Mouse (Mus musculus) liver (tissue): ENCODE results near the gene Asxl2.
"Not testable (repeated sequence)": the region's sequence is repeated elsewhere in the genome, so short reads cannot be mapped to it uniquely, and the experiment has no call there.

Experiments used
- DNase-seq: peaks from one replicate; pipeline ENCODE4 v3.0.0-alpha.2; 2020; ENCODE audit warnings: mixed read lengths

Asxl2 gene

DNA sequence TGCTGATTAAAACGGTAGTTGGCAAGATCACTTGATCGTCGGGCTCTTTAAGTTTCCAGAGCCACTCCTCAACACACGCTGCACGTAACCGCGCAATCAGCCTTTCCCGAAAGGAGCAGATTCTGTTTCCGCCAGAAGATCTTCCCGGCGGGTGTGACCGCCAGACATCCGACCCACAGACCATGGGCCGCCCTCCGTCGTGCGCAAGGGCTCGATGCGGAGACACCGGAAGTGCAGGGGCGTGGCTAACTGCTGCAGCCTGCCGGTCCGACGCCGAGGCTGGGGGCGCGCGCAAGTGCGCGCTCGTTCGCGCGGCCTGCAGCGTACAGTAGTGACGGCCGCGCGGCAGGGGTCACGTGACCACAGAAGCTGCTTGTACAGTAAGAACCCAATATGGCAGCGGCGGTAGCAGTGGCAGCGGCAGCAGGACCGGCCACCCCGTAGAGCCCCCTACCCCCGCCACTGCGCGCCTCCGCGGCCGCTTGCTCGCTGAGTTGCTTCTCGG lies at the start of gene Asxl2:
TSS of gene Asxl2 (plus strand) at position 328 of the 505 bp plus-strand sequence.
- DNase-seq = peak; percentile 99

DNA sequence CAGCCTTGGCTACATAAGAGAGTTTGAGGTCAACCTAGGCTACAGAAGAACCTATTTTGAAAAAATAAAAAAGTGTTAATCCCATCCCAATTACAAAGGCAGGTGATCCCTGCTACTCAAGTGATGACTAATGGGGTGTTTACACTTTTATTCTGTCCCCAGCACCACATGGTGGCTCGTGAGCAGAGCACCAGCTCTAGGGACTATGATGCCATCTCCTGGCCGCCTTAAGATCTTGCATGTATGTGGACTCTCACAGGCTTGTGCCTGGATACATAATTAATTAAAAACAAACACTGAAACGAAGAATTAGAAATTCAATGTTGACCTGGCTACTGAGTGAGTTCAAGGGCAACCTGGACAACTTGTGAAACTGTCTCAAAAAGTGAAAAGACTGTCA lies 49.5 kb upstream of the Asxl2 start:
- DNase-seq = no peak

DNA sequence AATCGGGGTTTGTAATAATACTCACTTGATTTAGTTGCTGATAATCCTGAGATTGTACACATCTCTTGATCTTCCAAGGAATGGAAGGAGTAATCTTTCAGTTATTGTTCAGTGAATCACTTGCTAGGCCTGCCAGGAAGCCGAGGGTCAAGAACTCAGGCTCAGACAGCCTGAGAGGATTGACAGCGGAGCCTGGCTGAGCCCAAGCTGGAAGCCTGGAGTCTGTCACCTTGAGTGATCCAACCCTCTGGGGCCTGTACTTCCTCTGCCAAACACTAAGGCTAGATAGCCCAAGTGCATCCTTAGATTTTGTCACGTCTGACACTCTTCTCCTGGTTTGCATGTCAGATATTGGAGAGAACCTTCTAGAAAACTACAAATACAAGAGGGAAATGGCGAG lies 48.9 kb upstream of the Asxl2 start:
- DNase-seq = no peak

- no peak for DNase-seq
Observed at GRCm38 (mm10) chr12:3384860-3385259, 41.8 kb upstream of the Asxl2 start.

- DNase-seq = no peak
Observed at GRCm38 (mm10) chr12:3385271-3385670, 41.4 kb upstream of the Asxl2 start.

GRCm38 (mm10) chr12:3385940-3386339 lies 40.7 kb upstream of the Asxl2 start:
- no peak for DNase-seq

GRCm38 (mm10) chr12:3387891-3388290 lies 38.8 kb upstream of the Asxl2 start:
- DNase-seq = no peak

DNA sequence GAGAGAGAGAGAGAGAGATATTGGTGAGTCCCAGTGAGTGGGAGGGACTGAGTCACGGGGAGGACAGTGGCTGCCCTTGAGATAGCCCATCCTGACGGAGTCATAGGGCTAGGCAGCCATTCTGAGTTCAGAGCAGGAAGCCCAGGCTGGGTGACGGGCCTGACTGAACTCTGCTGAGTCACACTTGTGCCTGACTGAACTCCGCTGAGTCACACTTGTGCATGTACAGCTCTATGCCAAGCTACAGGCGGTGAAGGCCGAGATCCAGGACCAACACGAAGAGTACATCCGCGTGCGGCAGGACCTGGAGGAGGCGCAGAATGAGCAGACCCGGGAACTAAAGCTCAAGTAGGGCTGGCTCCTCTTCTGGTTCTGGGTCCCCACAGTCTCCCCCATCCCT lies 37.3 kb upstream of the Asxl2 start:
- DNase-seq = peak; percentile 70

DNA sequence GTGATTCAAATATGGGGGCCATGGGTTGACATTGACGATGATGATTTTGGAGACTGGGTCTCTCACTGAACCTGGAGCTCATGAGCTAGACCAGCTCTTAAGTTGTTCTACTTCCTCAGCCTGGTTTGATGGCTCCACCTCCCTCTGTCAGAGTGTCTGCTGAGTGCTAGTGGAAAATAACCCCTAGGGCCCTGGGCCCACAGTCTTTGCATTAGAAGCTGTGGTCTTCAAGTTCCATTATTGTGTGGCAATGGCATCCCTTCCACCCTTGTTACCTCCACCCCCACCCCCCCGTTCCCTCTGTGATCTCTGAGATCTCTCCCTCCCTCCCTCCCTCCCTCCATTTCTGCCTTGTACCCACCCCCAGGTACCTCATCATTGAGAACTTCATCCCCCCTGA lies 36.6 kb upstream of the Asxl2 start:
- DNase-seq = no peak

GRCm38 (mm10) chr12:3390577-3391262 lies 35.9 kb upstream of the Asxl2 start:
- peak; percentile 82 for DNase-seq

- DNase-seq = no peak
Observed at GRCm38 (mm10) chr12:3391276-3391675, 35.4 kb upstream of the Asxl2 start.

DNA sequence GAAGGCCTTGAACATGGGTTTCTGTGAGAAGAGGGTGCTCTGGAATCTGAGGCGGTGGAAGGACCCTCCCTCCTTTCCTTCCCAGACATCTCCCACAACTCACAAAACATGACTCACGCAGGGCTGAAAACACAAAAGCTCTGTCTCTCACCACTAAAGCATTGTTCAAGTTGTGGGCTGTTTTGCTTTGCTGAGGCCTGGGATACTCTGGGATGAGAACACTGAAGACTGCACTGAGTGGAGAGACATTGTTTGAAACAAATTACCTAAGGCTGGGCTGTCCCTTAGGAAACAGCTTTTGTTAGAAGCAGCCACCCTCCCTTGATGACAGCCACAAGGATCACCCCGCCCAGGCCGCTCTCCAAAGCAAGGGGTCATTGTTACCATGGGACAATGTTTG lies 33.5 kb upstream of the Asxl2 start:
- no peak for DNase-seq

GRCm38 (mm10) chr12:3396931-3397330 lies 29.7 kb upstream of the Asxl2 start:
- no peak for DNase-seq

DNA sequence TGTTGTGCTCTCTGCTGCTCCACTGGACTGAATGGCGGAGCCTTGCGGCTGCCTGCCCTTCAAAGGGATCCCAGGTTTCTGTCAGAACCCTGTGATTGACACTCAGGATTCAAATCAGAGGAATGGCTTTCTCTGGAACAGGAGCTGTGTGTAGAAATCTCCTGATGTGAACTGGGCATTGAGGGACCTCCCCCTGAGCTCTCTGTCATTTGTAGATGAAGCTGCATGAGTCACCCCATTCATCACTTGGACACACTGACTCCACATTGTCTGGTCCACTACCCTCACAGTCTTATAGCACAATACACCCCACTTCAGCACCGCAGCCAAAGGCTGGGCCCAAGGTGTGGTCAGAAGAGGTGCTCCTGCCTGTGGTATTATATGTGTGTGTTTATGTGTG lies 21.0 kb upstream of the Asxl2 start:
- not testable (repeated sequence) for DNase-seq

DNA sequence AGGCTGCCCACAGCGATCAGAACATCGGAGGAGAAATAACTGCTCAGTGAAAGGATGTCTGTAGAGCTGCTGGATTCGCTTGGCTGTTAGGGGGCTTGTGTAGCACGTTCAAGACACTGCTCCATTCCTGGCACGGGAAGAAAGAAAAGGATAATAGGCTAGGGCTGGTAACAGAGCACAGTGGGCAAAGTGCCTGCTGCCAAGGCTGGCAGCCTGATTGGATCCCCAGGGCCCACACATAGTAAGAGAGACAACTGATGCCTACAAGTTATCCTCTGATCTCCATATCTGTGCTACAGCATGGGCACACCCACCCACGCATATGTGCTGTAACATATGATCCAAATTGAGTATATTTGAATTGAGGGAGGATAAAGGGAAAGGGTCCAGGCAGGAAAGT lies 20.1 kb upstream of the Asxl2 start:
- DNase-seq = no peak

GRCm38 (mm10) chr12:3414956-3415355 lies 11.7 kb upstream of the Asxl2 start:
- DNase-seq = no peak

DNA sequence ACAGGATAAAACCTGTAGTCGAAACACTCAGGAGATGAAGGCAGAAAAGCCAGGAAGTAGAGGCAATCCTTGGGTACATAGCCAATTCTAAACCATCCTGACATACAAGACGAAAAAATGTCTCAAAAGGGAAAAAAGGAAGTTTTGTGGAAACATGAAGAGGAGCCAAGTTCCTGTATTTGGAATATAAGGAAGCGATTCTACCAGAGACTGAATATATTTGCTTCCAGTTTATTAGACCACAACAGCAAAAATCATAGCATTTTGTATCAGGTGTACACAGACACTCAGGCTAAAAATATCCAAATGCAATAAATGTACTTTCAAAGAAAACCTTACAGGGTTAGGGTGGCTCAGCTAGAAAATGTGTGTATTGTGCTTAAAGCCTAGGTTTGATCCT lies 7.9 kb upstream of the Asxl2 start:
- DNase-seq = no peak

DNA sequence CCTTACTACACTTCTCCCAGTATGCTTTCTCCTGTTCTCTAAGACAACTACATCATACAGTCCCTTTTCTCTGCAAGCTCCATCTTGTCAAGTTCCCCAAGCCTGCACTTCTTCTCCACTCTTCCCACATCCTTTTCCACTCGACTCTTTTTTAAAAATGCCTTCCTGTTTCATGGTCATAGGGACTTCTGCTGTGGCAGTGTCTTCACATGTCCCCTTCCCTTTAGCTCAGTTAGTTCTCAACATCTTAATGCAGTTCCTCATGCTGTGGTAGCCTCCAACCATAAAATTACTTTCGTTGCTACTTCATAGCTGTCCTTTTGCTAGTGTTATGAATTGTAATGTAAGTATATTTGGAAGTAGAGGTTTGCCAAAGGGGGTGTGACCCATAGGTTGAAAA lies 6.1 kb upstream of the Asxl2 start:
- no peak for DNase-seq

GRCm38 (mm10) chr12:3422786-3423185 lies 3.9 kb upstream of the Asxl2 start:
- DNase-seq = no peak

GRCm38 (mm10) chr12:3424179-3424578 lies 2.5 kb upstream of the Asxl2 start:
- no peak for DNase-seq

DNA sequence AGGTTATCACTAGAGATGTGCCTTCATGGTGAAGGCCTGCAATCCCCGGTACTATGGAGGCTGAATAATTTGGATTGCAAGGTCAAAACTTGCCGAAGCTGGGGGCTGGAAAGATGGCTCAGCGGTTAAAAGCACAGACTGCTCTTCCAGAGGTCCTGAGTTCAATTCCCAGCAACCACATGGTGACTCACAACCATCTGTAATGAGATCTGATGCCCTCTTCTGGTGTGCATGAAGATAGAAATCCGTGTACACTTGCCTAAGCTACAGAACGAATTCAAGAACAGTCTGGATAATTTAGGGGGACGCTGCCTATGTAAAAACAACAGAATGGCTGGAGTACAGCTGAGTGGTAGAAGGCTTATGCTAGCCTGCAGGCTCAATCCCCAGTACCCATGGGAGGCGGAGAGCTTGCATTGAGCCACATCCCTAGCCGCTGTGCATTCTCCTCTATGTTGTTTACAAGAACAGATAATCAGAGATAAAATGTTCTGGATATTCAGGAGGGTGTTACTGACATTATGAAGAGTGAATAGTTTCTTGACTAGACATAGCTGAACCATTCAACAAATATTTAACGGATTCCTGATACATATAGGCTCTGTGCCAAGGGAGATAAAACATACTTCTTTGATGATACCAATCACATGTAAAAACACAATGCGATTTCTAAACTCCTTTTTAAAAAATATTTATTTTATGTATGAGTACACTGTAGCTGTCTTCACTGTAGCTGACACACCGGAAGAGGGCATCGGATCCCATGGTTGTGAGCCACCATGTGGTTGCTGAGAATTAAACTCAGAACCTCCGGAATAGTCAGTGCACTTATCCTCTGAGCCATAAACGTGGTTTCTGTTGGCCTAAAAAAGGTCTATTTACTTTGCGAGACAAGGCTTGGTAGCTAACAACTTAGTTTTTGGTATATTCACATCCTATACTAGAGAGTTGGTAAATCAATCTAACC lies 999 bp upstream of the Asxl2 start:
- DNase-seq = peak; percentile 38

- peak; percentile 89 for DNase-seq
Observed at GRCm38 (mm10) chr12:3427067-3427889, 621 bp downstream of the Asxl2 start.
